Mouse (Mus musculus) spleen, postnatal 10 days (tissue): ENCODE data around the gene Il2rb.

Experiments
- DNase-seq, 2 experiments: peaks; one replicate each; pipeline ENCODE4 v3.0.0; 2021 to 2022; ENCODE audit warnings: low spot score in 2 of 2

Gene Il2rb

GRCm38 (mm10) chr15:78447746-78448535 lies 47.1 kb downstream of the Il2rb start:
- DNase-seq: peak; percentile 96 to 97

- DNase-seq: no peak
Measured at GRCm38 (mm10) chr15:78447121-78447520, 48.0 kb downstream of the Il2rb start.

GRCm38 (mm10) chr15:78443857-78444256 lies 51.2 kb downstream of the Il2rb start:
- no peak for DNase-seq

- DNase-seq: no peak
Measured at GRCm38 (mm10) chr15:78442231-78442630, 52.8 kb downstream of the Il2rb start.

GRCm38 (mm10) chr15:78438973-78439372 lies 56.1 kb downstream of the Il2rb start:
- no peak for DNase-seq

GRCm38 (mm10) chr15:78438505-78438904 lies 56.6 kb downstream of the Il2rb start:
- DNase-seq: no peak

GRCm38 (mm10) chr15:78438018-78438394 lies 57.1 kb downstream of the Il2rb start:
- no peak for DNase-seq

- DNase-seq: no peak
Measured at GRCm38 (mm10) chr15:78437237-78438017, 57.6 kb downstream of the Il2rb start.

GRCm38 (mm10) chr15:78436380-78437192 lies 58.5 kb downstream of the Il2rb start:
- DNase-seq: peak in 1 of 2 experiments; percentile 63

- DNase-seq: no peak
Measured at GRCm38 (mm10) chr15:78435681-78436080, 59.4 kb downstream of the Il2rb start.

- DNase-seq: peak in 1 of 2 experiments; percentile 52
Measured at GRCm38 (mm10) chr15:78434896-78435520, 60.1 kb downstream of the Il2rb start.

GRCm38 (mm10) chr15:78431541-78432121 lies 63.4 kb downstream of the Il2rb start:
- DNase-seq: no peak

- DNase-seq: no peak
Measured at GRCm38 (mm10) chr15:78430874-78431273, 64.2 kb downstream of the Il2rb start.

- no peak for DNase-seq
Measured at GRCm38 (mm10) chr15:78429871-78430622, 65.0 kb downstream of the Il2rb start.
